Mouse (Mus musculus) CD4-positive, CD25-positive, alpha-beta regulatory T cell, adult 2 months (primary cell): ENCODE results near the gene Dnah11.

Source experiments
- DNase-seq: peaks from one replicate; pipeline ENCODE4 v3.0.0-alpha.2; 2012; ENCODE audit warnings: low read depth, low spot score

The Dnah11 gene

DNA sequence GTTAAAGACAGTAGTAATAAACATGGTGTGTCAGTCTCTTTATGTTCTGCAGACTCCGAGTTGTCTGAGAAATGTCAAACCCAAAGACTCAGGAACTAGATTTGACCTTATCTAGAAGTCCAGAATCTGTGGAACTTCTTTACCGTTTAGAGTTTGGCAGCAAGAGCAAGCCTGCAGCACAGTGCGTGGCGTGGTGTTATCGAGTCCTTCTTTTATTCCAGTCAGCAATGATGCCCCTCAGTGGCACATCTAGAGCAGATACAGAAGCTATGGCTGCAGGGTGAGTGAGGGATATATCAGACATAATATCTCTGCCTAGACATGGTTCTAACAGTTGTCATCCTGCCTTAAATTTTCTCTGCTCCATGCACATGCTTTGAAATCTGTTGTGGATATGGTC is 336.2 kb downstream of the Dnah11 start:
- no peak for DNase-seq

DNA sequence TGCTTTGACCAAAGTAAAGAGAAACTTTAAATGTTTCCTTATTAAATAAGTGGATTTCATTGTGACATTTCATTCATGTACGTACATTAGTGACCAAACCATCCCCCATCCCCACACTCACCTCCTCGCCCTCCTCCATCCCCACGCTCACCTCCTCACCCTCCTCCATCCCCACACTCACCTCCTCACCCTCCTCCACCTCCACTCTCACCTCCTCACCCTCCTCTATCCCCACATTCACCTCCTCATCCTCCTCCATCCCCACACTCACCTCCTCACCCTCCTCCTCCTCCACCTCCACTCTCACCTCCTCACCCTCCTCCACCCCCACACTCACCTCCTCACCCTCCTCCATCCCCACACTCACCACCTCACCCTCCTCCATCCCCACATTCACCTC is 337.6 kb downstream of the Dnah11 start:
- no peak for DNase-seq

DNA sequence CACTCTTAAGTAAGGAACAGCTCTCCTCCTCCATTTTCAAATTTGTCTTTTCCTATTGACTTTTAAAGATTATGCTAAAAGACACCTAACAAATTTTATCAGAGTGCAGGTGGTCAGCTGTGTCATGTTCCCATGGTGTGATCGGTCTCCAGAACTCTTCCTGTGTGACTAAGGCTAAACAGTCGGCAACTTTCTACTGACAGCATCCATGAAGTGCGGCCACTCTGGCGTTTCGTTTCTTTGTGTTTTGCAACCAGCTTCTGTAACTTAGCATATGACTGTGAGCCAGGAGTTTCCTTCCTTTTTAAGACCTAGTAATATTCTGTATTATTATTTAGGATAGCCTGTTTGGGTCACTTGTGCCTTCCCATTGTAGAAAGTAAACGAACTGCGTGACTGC is 338.0 kb downstream of the Dnah11 start:
- DNase-seq, result no peak

DNA sequence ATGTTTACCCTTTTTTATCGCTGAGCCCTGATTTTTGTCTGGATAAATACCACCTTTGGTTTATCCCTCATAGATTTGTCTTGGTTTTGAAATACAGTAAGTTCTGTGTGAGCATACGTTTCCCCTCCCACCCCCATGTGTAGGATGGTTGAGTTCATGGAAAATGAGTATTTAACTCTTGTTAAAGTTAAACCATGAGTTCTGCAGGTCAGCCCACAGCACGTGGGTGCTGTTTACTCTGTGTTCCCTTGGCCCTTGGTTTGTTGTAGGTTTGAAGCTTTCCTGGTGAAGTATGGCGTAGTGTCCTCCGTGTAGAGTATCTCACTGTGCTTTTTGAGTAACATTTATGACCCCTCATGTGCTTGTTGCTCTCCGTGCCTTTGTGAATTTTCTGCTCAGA is 341.0 kb downstream of the Dnah11 start:
- DNase-seq, result no peak

DNA sequence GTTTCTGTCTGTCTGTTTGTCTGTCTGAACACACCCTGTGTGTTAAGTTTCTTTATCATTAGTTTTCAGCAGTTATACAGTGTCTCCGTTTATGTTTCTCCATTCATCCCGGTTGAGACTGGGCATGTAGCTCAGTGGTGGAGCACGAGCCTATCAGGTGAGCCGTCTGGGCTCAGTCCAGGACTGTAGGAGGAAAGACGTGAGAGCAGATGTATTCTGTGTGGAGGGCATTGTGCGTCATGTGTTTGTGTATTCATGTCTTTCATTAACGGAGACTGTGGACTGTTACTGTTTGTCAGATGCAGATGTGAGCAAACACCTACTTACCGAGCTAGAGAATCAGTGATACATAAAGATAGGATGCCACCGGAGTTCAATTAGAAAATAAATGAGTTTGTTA is 341.8 kb downstream of the Dnah11 start:
- no peak for DNase-seq

DNA sequence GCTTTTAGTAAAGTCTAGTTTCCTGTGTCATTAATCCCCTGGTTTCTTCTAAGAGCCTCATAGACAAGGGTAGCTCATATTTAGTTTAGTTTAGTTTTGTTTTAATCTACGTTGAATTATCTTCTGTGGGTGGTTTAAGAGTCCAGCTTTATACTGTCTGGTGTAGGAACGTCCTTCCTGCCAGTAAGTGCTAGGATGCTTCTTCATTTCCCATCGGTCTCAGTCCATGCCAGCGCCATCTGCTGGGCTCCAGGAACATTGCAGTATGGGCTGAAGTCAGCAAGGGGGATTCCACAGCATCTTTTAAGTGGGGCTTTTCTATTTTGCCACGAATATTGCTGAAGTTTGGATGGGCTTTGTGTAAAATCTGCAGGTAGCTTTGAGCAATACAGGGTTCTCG is 345.5 kb downstream of the Dnah11 start:
- peak; percentile 76 for DNase-seq

DNA sequence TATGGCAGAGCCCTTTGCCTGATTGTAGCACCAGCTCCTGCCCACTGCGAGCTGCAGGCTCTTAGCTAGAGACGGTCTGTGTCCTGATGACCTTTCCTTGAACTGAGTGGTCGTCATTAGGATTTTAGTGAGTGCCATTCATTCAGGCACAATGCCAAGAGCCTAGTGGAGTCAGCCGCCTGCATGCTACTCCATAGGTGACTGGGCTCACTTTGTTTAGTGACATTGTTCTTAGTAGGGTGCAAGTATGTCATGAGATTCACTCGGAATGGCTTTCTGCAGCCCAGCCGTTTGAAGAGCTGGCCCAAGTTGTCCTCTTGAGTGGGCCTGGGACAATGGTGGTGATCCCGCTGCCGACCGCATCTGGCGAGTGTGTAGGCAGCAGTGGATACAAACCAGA is 348.4 kb downstream of the Dnah11 start:
- DNase-seq, result no peak

DNA sequence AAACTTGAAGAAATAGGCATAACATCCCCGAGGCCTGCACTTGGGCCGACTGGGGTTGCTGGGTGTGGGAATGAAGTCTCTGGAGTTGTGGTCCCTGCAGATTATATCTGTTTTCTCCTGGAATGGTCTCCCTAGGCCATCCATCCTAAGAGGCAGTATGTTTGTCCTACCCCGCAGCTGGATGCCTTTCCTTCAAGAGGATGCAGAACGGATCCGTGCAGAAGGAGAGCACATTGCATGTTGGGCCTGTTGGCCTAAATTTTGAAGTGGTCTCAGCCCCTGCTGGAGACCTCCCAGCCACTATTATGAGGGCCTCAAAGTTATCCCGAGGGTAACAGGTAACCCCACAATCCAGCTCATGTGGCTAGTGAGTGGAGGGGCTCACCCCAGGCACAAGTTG is 350.2 kb downstream of the Dnah11 start:
- DNase-seq, result no peak

DNA sequence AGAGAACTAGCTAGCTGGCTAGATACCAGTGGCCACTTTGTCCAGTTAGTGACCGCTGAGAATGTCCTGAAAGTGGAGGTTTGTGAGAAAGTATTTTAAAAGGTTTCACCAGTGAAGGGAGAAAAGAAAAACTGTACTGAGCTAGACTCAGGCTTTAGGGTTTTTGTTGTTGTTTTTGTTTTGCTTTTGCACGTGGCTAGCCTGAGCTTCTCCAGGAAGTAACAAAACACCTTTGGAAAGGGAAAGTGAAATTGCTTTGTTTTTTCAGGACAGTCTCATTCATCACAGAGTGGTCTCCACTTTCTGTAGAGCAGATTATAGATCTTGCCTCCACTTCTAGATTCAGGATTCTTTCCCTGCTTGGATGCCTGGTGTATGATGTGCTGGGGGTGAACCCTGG is 353.9 kb downstream of the Dnah11 start:
- DNase-seq, result peak; percentile 10

DNA sequence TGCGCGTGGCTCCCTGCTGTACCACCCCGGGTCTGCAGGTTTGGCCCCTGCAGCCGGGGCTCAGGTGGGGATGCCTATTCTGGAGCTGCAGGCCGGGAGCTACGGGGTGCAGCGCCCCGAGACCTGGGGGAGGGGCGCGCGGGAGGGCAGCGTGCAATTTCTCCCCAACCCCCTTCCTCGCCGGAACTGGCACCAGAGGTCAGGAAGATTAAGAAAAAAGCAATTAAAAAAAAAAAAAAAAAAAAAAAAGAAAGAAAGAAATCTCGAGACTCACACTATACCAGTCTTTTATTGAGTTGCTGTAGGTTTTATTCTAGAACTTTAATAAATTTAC is 354.8 kb downstream of the Dnah11 start:
- DNase-seq, result no peak

DNA sequence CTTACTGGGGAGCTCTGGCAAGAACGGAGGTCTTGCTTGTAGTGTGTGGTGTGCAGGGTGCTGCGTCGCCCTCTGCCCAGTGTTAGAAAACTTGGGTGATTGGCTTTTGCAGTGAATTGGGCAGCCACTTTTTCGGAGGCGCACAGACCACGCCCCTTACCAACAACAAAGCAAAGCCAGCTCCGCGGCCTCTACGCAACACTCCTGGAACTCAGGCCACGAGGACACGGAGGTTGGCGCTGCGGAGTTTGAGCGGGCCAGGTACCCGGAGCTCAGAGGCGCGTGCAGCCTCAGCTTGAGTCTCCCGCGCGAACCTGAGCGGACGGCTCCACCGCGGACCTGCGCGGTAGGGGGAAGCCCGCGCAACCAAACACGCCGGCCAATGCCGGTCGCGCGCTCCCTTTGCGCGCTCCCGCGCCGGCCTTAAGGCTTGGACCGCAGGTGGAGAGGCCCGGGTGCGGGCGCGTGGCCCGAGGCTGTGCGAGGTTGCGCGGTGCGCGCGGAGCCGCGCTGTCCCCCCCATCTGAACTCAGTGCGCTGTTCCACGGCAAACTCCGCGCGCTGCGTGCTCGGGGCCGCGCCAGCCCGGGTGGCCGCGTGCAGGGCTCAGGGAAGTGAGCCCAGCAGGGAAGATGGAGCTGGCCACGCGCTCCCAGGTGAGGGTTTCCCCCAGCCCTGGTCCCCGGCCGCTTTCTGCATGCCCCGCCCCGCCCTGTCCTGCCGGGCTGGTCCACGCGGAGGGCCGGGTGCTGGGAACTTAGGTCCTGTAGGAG is 355.4 kb downstream of the Dnah11 start:
- peak; percentile 78 for DNase-seq

DNA sequence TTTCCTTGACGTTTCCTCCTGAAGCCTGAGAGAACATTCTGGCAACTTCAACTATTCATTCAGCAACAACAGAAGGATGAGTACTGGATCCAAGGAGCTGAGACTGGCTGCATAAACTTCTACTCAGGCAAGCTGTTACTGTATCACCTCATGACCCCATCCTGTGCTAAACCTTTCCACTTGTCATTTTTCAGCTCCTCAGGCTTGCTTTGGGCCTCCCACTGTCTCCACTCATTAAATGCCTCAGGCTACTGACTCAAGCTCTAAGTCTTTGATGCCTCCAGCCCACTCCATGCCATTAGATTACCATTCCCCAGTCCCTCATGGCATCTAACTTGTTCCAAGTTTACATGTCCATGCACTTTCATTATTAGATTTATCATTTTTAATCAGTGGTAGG is 356.2 kb downstream of the Dnah11 start:
- DNase-seq, result no peak

DNA sequence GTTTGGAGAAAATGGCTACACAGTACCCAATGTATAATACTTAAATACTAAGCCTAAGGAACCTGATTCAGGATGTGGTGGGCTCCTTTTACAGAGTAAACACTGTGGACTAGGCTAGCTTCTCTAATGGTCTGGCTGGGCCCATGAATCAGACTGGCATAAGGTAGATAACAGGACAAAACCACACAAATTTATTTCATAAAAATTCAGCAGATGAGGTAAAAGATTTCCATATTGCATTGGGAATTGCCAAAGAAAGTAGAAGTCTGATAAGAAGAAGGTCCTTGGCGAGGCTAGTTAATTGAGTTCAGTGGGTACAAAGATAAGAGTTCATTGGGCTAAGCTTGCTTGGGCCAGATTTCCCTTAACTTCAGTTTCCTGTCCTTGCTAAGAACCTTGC is 358.1 kb downstream of the Dnah11 start:
- no peak for DNase-seq

DNA sequence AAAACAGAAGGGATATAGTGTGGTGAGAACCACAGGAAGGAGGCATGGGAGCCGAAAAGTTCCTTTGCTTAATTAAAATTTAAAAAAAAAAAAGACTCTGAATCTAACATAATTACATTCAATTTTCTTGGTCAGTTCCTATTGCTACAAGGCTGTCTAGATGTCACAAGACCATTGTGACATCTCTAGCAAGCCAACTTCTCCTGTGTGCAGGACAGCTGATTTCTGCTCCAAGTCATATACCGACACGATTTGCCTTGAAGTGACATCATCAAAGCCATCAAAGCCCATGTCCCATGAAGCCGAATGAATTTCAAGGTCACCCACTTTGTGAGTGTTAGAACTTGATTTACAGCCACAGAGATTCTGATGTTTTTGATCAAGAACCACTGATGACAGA is 361.5 kb downstream of the Dnah11 start:
- DNase-seq, result no peak

DNA sequence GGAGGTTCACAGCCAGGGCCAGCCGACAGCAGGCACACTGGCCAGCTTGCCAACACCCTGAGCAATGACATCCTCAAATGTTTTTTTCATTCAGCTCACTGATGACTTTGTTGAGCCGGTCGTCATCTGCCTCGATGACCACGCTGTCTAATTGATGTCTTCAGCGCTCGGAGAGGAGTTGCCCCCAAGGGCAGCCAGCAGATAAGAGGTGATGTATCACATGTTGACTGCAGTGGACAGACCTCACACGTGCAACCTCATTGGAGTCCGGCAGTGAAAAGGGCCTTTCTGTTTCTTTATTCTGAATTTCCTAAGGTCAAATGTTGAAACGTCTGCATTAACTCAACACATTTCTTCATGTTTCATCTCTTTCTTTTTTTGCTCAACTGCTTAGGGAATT is 363.5 kb downstream of the Dnah11 start:
- DNase-seq, result no peak

DNA sequence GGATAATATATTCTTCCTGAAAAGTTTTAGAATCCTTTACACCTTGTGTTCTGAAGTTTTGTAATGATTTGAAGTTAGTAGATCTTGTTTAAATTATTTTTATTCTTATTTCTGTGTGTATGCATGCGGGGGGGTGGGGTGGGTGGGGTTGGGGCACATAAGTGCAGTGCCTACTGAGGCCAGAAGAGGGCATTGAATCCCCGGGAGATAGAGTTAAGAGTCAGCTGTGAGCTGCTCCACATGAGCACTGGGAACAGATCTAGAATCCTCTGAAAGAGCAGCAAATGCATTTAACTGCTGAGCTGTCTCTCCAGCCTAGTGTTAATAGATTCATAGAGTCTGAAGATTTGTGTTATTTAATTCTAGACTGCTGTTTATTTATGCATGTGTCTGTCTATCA is 364.2 kb downstream of the Dnah11 start:
- DNase-seq, result no peak

DNA sequence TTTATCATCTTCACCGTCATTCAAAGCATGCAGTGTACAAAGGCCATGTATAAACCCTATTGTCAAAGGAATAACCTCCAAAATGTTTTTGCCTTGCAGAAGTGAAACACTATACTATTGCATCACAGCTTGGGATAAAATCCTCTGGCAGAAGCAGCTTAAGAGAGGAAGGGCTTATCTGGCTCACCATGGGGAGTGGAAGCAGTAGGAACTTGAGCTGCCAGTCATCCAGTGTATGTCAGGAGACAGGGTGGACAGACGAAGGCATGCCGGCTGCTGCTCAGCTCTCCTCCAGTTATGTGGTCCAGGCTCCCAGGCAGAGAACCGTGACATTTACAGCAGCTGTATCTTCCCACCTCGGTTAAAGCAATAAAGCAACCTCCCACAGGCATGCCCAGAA is 366.7 kb downstream of the Dnah11 start:
- DNase-seq, result no peak

DNA sequence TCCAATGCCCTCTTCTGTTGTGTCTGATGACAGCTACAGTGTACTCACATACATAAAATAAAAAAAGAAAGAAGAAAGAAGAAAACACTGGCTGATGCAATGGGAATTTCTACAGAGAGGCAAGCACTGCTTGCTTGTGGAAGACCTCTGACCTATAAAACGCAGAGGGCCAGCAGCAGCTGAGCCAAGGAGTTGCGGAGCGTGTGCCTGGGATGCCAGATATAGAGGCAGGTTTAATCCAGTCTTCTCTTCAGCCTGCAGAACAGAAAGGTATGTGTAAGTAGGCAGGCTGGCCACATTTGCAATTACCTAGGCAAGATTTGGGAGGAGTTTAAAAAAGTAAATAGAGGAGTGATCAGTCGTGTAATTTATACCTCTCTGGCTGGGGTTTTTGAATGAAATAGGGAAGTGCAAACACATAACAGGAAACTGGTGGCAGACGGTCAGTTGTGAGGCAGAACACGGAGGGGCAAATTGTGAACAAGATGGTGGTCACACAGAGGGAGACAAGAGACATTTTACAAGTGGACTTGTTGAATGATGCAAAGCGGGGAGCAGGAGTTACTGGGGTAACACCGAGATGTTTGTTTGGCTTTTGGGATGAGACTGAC is 367.4 kb downstream of the Dnah11 start:
- no peak for DNase-seq

DNA sequence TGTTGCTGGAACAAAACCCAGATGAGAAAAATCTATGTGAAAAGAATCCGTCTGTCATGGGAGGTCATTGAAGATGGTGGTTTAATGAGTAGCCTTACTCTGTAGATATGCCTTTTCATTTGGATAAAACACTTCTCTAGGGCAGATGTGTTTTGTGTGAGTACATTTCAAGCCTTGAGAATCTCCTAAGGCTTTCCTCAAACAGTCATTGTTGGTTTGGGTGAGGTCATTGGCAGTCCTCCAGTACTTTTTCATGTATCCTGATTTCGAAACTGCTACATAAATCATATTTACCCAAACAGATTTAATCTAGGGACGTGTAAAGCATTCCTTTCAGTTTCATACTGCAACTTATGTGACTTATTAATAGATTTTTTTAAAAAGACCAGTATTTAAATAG is 370.5 kb downstream of the Dnah11 start:
- DNase-seq, result no peak
